Mouse (Mus musculus) ES-Bruce4 (cell line): ENCODE data around the gene Mcm3. TPM values are rescaled to one million over a fixed set of nuclear protein-coding genes. Genes with fewer than 3 reads are reported as not detected.
"Not testable (repeated sequence)": the region's sequence is repeated elsewhere in the genome, so short reads cannot be mapped to it uniquely, and the experiment has no call there.

Experiments used
- H3K27ac ChIP-seq: 2 replicates; pipeline ENCODE4 v1.5.1; 2012; ENCODE audit warnings: low read length, inconsistent platforms; ENCODE audit not compliant: insufficient read depth
- H3K27me3 ChIP-seq: 2 replicates; pipeline ENCODE4 v1.6.1; 2012; ENCODE audit warnings: mild to moderate bottlenecking, low read length, inconsistent platforms; ENCODE audit not compliant: control insufficient read depth, poor library complexity, insufficient read depth, severe bottlenecking
- H3K36me3 ChIP-seq: 2 replicates; pipeline ENCODE4 v1.6.1; 2012; ENCODE audit warnings: inconsistent platforms, mild to moderate bottlenecking, low read length, moderate library complexity; ENCODE audit not compliant: control insufficient read depth, poor library complexity, insufficient read depth, severe bottlenecking
- H3K4me1 ChIP-seq: one replicate; pipeline ENCODE4 v1.8.1; 2011; ENCODE audit warnings: low read length; ENCODE audit not compliant: control insufficient read depth, insufficient read depth
- H3K4me3 ChIP-seq: 2 replicates; pipeline ENCODE4 v1.5.1; 2011; ENCODE audit warnings: low read depth, mild to moderate bottlenecking, low read length
- H3K9ac ChIP-seq: 2 replicates; pipeline ENCODE4 v1.6.1; 2012; ENCODE audit warnings: low read depth, mild to moderate bottlenecking, inconsistent platforms; ENCODE audit not compliant: poor library complexity, severe bottlenecking
- H3K9me3 ChIP-seq: replicated peaks from 2 replicates; pipeline ENCODE4 v1.6.1; 2012; ENCODE audit warnings: mild to moderate bottlenecking, low read length, inconsistent platforms; ENCODE audit not compliant: control insufficient read depth, poor library complexity, insufficient read depth, severe bottlenecking
- CTCF ChIP-seq: IDR thresholded peaks from one replicate; pipeline ENCODE4 v1.8.1; 2011; ENCODE audit warnings: low read depth, low read length
- EP300 ChIP-seq: IDR thresholded peaks from 2 replicates; pipeline ENCODE4 v1.6.1; 2011; ENCODE audit warnings: low read depth, low read length; ENCODE audit not compliant: insufficient read depth
- POLR2A ChIP-seq: IDR thresholded peaks from one replicate; pipeline ENCODE4 v1.8.1; 2011; ENCODE audit warnings: low read length; ENCODE audit not compliant: insufficient read depth
- polyA plus RNA-seq: library from polyadenylated mRNA; stranded (reverse); fragments of >200 nt; gene quantifications from 2 replicates; pipeline ENCODE4 v1.2.4, GENCODE M21; 2011; ENCODE audit warnings: low read depth; ENCODE audit not compliant: missing spikeins, insufficient read depth, insufficient read length

The Mcm3 gene
- polyA plus RNA-seq, 1 experiment = 178 TPM

GRCm38 (mm10) chr1:20794760-20795159, 25.4 kb downstream of the Mcm3 start:
- H3K4me3 ChIP-seq = no peak overlapping the region
- TF ChIP-seq EP300 = no peak
- H3K4me1 ChIP-seq = no peaks in the 10 kb centered on the region
- no peaks in the 10 kb centered on the region for H3K27me3 ChIP-seq
- H3K36me3 ChIP-seq = peaks cover 11% of the 10 kb centered on the region
- H3K9ac ChIP-seq = no peak overlapping the region
- H3K27ac ChIP-seq = no peak overlapping the region
- H3K9me3 ChIP-seq = peaks cover 2% of the 10 kb centered on the region; the same call in 1 of the 2 replicates

- Histone ChIP-seq H3K9me3 (no peaks in the 10 kb centered on the region), H3K27me3 (no peaks in the 10 kb centered on the region), H3K36me3 (no peaks in the 10 kb centered on the region), H3K4me3 (no peak overlapping the region), H3K9ac (no peak overlapping the region), H3K4me1 (no peaks in the 10 kb centered on the region), H3K27ac (no peak overlapping the region)
- no peak for TF ChIP-seq EP300
- TF ChIP-seq POLR2A = no peak
- no peak for TF ChIP-seq CTCF
These were observed 28.7 kb downstream of the Mcm3 start for GRCm38 (mm10) chr1:20791414-20791813.

- H3K9me3 ChIP-seq, H3K4me1 ChIP-seq, H3K4me3 ChIP-seq, H3K27me3 ChIP-seq, H3K9ac ChIP-seq, H3K27ac ChIP-seq, H3K36me3 ChIP-seq: not testable (repeated sequence)
These were observed 29.6 kb downstream of the Mcm3 start, which contains the start of gene Il17f for GRCm38 (mm10) chr1:20790517-20790916. Il17f (minus strand) TSS chr1:20790617.

- Histone ChIP-seq H3K27me3 (no peaks in the 10 kb centered on the region), H3K4me1 (no peaks in the 10 kb centered on the region), H3K36me3 (no peaks in the 10 kb centered on the region), H3K9me3 (no peaks in the 10 kb centered on the region), H3K27ac (no peak overlapping the region), H3K4me3 (no peak overlapping the region), H3K9ac (no peak overlapping the region)
- TF ChIP-seq CTCF = no peak
These were observed 31.7 kb downstream of the Mcm3 start for GRCm38 (mm10) chr1:20788419-20788818.

- H3K4me1 ChIP-seq = no peaks in the 10 kb centered on the region
- H3K36me3 ChIP-seq = no peaks in the 10 kb centered on the region
- no peaks in the 10 kb centered on the region for H3K9me3 ChIP-seq
- no peak overlapping the region for H3K27ac ChIP-seq
- peak overlapping the region; percentile 23; the same call in 1 of the 2 replicates for H3K4me3 ChIP-seq
- peak overlapping the region; percentile 16; the same call in 1 of the 2 replicates for H3K9ac ChIP-seq
- TF ChIP-seq POLR2A = no peak
- 0 out of 2 replicates have a peak, but pooled peaks have one; percentile 30 for TF ChIP-seq EP300
- no peaks in the 10 kb centered on the region for H3K27me3 ChIP-seq
These were observed 33.1 kb downstream of the Mcm3 start for GRCm38 (mm10) chr1:20787046-20787445.

- Histone ChIP-seq H3K27ac (no peak overlapping the region), H3K9me3 (peaks cover 9% of the 10 kb centered on the region; the same call in 1 of the 2 replicates), H3K4me3 (no peak overlapping the region), H3K27me3 (no peaks in the 10 kb centered on the region), H3K4me1 (peaks cover 1% of the 10 kb centered on the region), H3K36me3 (no peaks in the 10 kb centered on the region), H3K9ac (no peak overlapping the region)
- TF ChIP-seq POLR2A (no peak), CTCF (no peak), EP300 (no peak)
These were observed 41.7 kb downstream of the Mcm3 start for GRCm38 (mm10) chr1:20778366-20778765.

- H3K27ac ChIP-seq, H3K36me3 ChIP-seq, H3K4me3 ChIP-seq, H3K4me1 ChIP-seq, H3K9ac ChIP-seq, H3K27me3 ChIP-seq: not testable (repeated sequence)
- peaks cover 13% of the 10 kb centered on the region; the same call in 1 of the 2 replicates for H3K9me3 ChIP-seq
These were observed 45.9 kb downstream of the Mcm3 start for GRCm38 (mm10) chr1:20774026-20774730.
